Mouse (Mus musculus): ENCODE data around the gene Thada.

The Thada gene

DNA sequence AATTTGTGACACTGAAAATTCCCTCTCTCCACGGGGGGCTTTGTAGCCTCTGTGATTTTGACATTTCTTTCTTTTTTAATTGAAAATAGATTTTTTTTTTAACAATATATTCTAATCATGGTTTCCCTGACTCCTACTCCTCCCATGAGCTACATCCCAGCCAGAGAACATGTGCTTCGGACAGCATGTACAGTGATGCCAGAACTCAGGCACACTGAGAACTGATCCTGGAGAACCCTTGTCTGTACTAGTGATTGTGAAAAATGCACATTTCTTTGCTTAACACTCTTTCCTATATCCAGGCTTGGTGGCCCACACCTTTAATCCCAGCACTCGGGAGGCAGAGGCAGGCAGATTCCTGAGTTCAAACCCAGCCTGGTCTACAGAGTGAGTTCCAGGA lies 16.8 kb upstream of the Thada start:
- ChIA-PET POLR2A (interaction anchor here in 1 of 4 experiments (0.7 kb wide), 1 partner anchor 206 kb away, joined by 3 read pairs; no protein-coding TSS in a partner anchor), CTCF (no interaction called here)

GRCm38 (mm10) chr17:84480464-84481355 lies 14.7 kb upstream of the Thada start:
- ChIA-PET POLR2A (interaction anchor here in 1 of 4 experiments (0.8 to 1.3 kb wide), 2 partner anchors 9 to 16 kb away, joined by 3 read pairs; no protein-coding TSS in a partner anchor), CTCF (interaction anchor here in 3 of 4 experiments (0.6 to 1.9 kb wide), 4 partner anchors 12 to 709 kb away, joined by 3 to 8 read pairs (median 4); partner anchors contain the start of gene Thada (in 1 of the 3))

- CTCF ChIA-PET, result interaction anchor here in 3 of 4 experiments (0.6 to 0.9 kb wide), 4 partner anchors 12 to 546 kb away, joined by 3 read pairs; partner anchors contain the start of gene Thada (in 1 of the 3)
- POLR2A ChIA-PET, result interaction anchor here in 2 of 4 experiments (1.1 to 2.2 kb wide), 6 partner anchors 9 to 581 kb away, joined by 3 to 9 read pairs (median 4); partner anchors contain the start of genes Plekhh2 (in 1 of the 2) and Thada (in 1 of the 2)
Measured at GRCm38 (mm10) chr17:84478276-84478675, 12.3 kb upstream of the Thada start.

GRCm38 (mm10) chr17:84477176-84477575 lies 11.2 kb upstream of the Thada start:
- POLR2A ChIA-PET, result interaction anchor here in 3 of 4 experiments (0.6 to 2.2 kb wide), 12 partner anchors 8 to 582 kb away, joined by 3 to 9 read pairs (median 4); partner anchors contain the start of genes Thada (in 2 of the 3) and Plekhh2 (in 1 of the 3)

GRCm38 (mm10) chr17:84474312-84474711 lies 8.3 kb upstream of the Thada start:
- ChIA-PET CTCF (no interaction called here), POLR2A (interaction anchor here in 1 of 4 experiments (1.5 kb wide), 1 partner anchor 40 kb away, joined by 3 read pairs; no protein-coding TSS in a partner anchor)

More at GRCm38 (mm10) chr17:84477176-84477575, 11.2 kb upstream of the Thada start:
- CTCF ChIA-PET, result interaction anchor here in 1 of 4 experiments (0.6 kb wide), 1 partner anchor 576 kb away, joined by 5 read pairs; no protein-coding TSS in a partner anchor

DNA sequence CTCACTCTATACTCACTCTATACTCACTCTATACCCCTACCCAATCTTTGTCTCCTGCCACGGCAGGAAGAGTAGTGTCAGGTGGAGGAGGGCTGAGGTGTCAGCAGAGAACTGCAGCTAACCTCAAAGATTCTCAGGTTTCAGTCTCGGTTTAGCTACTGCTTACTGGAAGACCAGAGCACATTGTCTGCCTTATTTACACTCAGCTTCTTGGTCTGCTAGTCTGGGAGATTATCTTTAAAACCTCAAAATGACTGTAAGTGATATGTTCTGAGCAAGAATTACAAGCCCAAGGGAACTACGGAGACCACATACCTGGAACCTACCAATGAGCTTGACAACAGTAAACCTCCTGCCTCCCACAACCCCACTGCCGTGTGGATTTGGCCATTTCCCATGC lies 31.0 kb downstream of the Thada start:
- CTCF ChIA-PET, result interaction anchor here in 2 of 4 experiments (0.5 to 1.2 kb wide), 2 partner anchors 14 to 406 kb away, joined by 3 to 7 read pairs; no protein-coding TSS in a partner anchor

GRCm38 (mm10) chr17:84434233-84434632 lies 31.8 kb downstream of the Thada start:
- POLR2A ChIA-PET, result interaction anchor here in 1 of 4 experiments (0.9 kb wide), 1 partner anchor 39 kb away, joined by 3 read pairs; no protein-coding TSS in a partner anchor
- CTCF ChIA-PET, result no interaction called here

More for the DNA sequence above, 31.0 kb downstream of the Thada start:
- POLR2A ChIA-PET, result interaction anchor here in 1 of 4 experiments (0.9 to 2.3 kb wide), 5 partner anchors 9 to 39 kb away, joined by 3 to 7 read pairs (median 4); no protein-coding TSS in a partner anchor

DNA sequence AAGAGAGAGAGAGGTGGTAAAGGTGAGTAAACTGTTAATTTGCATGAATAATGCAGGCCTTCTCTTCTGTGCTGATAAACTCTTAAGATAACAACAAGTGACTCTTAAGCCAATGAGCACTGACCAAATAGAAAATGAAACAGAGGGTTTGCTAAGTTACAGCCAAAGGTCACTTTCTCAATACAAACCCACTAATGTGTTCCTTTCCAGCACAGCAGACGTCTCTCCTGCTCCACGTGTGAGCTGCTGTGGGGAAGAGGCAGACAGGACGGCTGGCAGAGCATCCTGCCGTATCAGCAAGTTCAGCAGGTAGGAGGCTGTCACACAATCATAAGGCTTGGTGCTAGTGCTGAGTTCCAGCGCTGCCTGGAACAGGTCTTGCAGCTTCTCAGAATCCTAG lies 34.0 kb downstream of the Thada start:
- POLR2A ChIA-PET, result interaction anchor here in 1 of 4 experiments (1.0 to 3.3 kb wide), 3 partner anchors 12 to 45 kb away, joined by 3 to 11 read pairs (median 3); no protein-coding TSS in a partner anchor
- CTCF ChIA-PET, result no interaction called here

DNA sequence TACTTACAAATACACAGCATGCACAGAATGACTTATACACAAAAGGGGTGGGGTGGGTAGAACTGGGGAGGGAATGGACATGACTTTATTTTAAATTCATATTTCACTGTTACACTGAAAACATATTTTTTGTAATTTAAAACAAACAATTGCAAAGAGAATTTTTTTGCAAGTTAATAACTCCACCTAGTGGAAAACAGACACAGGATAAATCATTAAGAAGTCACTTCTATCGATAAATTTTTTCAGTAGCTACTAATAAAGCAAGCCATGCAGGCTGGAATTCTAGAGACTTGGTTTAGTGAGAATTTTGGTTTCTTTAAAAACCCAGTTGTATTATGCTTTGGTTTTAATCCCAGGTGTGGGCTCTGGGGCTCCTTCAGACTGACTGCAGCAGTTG lies 41.7 kb downstream of the Thada start:
- POLR2A ChIA-PET, result interaction anchor here in 1 of 4 experiments (0.6 to 1.4 kb wide), 2 partner anchors 26 to 1192 kb away, joined by 3 read pairs; no protein-coding TSS in a partner anchor
- CTCF ChIA-PET, result no interaction called here

DNA sequence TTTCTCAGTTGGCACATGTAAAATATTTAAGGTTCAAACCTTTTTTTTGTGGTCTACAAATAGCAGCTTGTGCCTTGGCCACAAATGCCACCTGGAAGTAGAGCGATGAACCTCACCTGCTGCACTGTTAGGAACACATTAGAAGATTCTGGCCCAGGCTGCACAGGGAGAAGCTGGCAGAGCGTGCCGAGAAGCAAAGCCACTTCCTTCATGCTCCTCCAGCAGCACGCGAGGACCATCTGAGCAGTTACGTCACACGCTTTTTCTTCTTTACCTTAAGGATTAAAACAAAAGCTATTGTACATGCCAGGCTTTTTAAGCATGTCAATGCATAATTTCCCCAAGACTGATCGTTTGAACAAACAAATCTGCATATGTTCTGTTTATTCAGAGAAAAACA lies 43.1 kb downstream of the Thada start:
- ChIA-PET POLR2A (interaction anchor here in 1 of 4 experiments (0.6 to 1.5 kb wide), 2 partner anchors 14 to 166 kb away, joined by 3 to 5 read pairs; no protein-coding TSS in a partner anchor), CTCF (interaction anchor here in 1 of 4 experiments (1.0 kb wide), 1 partner anchor 520 kb away, joined by 3 read pairs; no protein-coding TSS in a partner anchor)

DNA sequence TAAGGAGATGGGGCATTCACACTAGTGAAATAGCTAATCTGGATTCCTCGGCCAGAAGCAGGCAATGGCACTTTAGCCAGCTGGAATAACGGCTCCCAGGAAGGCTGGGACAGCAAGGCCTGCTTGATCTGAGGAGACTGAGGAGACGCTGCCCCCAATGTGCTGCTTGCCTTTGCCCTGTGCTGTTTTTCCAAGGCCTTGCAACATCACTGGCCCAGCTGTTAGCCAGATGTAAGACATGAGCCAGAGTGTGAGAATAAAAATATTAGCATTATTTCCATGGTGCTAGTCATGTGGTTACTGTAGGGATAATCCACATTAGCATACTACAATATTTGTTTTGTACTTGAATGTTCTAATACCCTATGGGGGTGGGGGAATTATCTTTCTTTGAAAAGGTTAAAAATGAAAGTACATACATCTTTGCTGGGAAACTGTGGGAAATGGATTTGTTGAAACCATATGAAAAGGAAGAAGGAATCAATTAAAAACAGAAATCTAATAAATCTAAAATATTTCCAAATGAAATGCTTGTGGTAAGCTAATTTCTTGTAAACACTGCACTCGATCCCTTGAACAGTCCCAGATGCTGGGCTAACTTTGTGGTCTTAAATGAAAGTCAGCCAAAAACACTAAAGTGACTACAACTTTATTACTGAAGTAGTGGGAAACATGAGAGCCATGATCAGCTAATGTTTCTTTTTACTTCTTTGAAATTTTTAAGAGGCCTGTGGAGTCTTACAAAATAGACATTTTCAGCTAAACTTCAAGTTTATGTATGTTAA lies 43.8 kb downstream of the Thada start:
- POLR2A ChIA-PET, result interaction anchor here in 1 of 4 experiments (1.5 to 1.7 kb wide), 3 partner anchors 13 to 19 kb away, joined by 3 to 5 read pairs (median 5); no protein-coding TSS in a partner anchor
- CTCF ChIA-PET, result interaction anchor here in 1 of 4 experiments (1.2 kb wide), 1 partner anchor 48 kb away, joined by 3 read pairs; no protein-coding TSS in a partner anchor

DNA sequence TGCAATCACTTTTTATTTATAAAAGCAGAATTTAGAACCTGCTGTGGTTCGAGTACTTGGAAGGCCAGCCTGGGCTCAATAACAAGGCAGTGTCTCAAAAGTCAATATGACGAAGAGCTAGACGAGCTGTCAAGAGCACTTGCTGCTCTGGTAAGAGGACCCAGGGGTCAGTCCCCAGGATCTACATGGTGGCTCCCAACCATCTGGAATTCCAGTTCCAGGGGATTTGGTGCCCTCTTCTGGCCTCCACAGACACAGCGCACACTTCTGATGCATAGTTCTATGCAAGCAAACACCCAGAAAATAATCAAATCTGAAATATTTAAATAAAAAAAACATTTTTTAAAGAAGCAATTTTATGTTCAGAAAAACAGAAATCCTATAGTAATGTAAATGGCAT lies 45.0 kb downstream of the Thada start:
- CTCF ChIA-PET, result interaction anchor here (0.8 to 1.8 kb wide), 8 partner anchors 14 to 518 kb away, joined by 3 to 6 read pairs (median 3); no protein-coding TSS in a partner anchor

GRCm38 (mm10) chr17:84420276-84420639 lies 45.7 kb downstream of the Thada start:
- ChIA-PET CTCF (interaction anchor here in 3 of 4 experiments (0.6 to 1.8 kb wide), 6 partner anchors 15 to 767 kb away, joined by 3 to 6 read pairs (median 4); no protein-coding TSS in a partner anchor), POLR2A (interaction anchor here in 1 of 4 experiments (0.7 to 2.3 kb wide), 5 partner anchors 9 to 21 kb away, joined by 3 to 6 read pairs (median 6); no protein-coding TSS in a partner anchor)

More for the DNA sequence above, 45.0 kb downstream of the Thada start:
- POLR2A ChIA-PET, result interaction anchor here in 1 of 4 experiments (1.5 to 2.3 kb wide), 4 partner anchors 8 to 18 kb away, joined by 5 to 6 read pairs (median 6); no protein-coding TSS in a partner anchor

GRCm38 (mm10) chr17:84419326-84420275 lies 46.4 kb downstream of the Thada start:
- ChIA-PET CTCF (interaction anchor here in 3 of 4 experiments (0.6 to 1.8 kb wide), 4 partner anchors 391 to 766 kb away, joined by 3 to 6 read pairs (median 4); no protein-coding TSS in a partner anchor), POLR2A (interaction anchor here in 1 of 4 experiments (1.9 to 2.3 kb wide), 3 partner anchors 12 to 25 kb away, joined by 4 to 6 read pairs (median 6); no protein-coding TSS in a partner anchor)

- ChIA-PET POLR2A (no interaction called here), CTCF (no interaction called here)
Measured at GRCm38 (mm10) chr17:84415936-84416335, 50.1 kb downstream of the Thada start.

DNA sequence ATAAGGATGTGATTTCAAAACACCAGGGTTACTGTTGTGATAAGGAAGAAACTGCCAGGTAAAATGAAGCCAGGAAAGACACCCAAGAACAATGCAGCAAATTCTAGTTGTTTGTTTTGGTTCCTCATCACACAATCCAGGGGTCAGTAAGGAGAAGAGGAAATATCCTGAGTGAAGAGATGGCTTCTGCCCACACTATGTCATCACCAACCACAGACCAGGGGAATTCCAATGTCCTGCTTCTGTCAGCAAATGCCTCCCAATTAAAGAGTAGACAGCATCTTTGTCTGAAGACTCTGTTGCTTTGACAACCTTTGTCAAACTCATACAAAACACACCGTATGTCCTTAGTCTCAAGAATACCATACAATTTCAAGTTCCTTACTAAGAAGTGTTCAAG lies 57.3 kb downstream of the Thada start:
- POLR2A ChIA-PET, result interaction anchor here in 1 of 4 experiments (1.3 to 2.1 kb wide), 2 partner anchors 12 to 13 kb away, joined by 3 to 6 read pairs; no protein-coding TSS in a partner anchor
- CTCF ChIA-PET, result interaction anchor here in 1 of 4 experiments (0.5 kb wide), 1 partner anchor 327 kb away, joined by 3 read pairs; no protein-coding TSS in a partner anchor
